Mouse (Mus musculus): ENCODE measurements around the gene Get4. TPM values are rescaled to one million over a fixed set of nuclear protein-coding genes. Genes with fewer than 3 reads are reported as not detected.

Gene Get4
- polyA plus RNA-seq, 1 experiment from 2014 or later, result 123 TPM

DNA sequence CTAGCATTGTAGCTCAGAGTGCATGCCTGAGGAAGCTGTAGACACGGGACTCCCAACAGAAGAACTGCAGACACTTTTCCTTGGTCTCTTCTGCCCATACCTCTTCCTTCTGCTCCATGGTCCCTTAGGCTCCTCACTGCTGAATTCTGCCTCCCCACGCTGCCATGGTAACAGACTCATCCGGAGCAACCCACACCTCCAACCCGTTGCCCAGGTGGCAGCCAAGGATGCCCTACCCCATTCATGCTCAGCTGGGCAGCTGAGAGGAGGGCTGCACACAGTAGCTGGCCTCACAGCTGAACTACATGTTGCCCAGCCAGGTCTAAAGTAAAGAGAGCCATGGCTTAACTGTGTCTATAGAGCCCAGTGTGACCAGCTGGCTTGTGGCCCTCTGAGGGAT lies 36.5 kb downstream of the Get4 start:
- no peak overlapping the region for H3K4me3 ChIP-seq
- H3K4me2 ChIP-seq (replicated peaks), result no peak overlapping the region
- no peak overlapping the region for H3K9ac ChIP-seq
- no peak overlapping the region for H3K27ac ChIP-seq
- no peak for ATAC-seq (ENCODE audit: low FRiP score)
- H3K4me1 ChIP-seq, result no peaks in the 10 kb centered on the region
- no peaks in the 10 kb centered on the region for H3K27me3 ChIP-seq
- H3K9me3 ChIP-seq (replicated peaks), result no peaks in the 10 kb centered on the region
- WGBS, result 84% methylated on average over 4 of the region's 4 CpGs
- H3K36me3 ChIP-seq, result no peaks in the 10 kb centered on the region

DNA sequence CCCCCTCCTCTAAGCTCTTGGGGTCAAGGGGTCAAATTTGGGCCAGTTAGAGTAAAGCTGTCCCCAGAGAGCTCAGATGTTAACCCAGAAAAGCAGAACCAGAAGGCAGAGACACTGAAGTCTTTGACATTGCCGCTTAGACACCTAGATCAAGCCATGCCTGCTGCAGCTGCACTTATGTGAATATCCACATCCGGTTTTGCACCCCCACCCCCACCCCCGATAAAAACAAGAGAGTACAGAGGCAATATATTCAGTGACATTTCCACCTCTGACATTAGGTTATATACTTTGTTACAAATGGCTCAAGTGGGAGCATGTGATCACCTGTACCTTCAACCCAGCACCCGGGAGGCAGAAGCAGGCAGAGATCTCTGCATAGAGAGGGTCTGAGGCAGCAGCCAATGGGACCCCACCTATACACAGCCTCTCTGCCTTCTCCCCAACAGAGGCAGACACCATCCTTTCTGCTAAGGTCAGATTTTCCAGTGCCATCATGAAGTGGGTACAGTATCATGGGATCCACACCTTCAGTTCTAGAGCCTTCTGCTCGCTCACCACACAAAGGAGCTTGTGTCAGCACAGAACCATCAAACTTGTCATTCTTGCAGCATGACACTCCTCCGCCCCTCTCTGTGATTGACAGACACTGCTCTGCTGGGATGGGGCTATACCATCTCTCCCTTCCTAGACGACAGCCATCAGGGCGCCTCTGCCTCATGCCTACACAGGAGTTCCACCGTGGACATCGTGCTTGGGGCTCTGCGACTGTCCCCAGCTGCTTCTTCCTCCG lies 38.5 kb downstream of the Get4 start:
- H3K4me1 ChIP-seq, result no peaks in the 10 kb centered on the region
- H3K36me3 ChIP-seq, result no peaks in the 10 kb centered on the region
- 86% methylated on average over 12 of the region's 12 CpGs for WGBS
- no peak overlapping the region for H3K4me2 ChIP-seq (replicated peaks)
- no peak for ATAC-seq (ENCODE audit: low FRiP score)
- H3K4me3 ChIP-seq, result no peak overlapping the region
- H3K9ac ChIP-seq, result no peak overlapping the region
- no peak overlapping the region for H3K27ac ChIP-seq
- no peaks in the 10 kb centered on the region for H3K9me3 ChIP-seq (replicated peaks)
- H3K27me3 ChIP-seq, result no peaks in the 10 kb centered on the region

DNA sequence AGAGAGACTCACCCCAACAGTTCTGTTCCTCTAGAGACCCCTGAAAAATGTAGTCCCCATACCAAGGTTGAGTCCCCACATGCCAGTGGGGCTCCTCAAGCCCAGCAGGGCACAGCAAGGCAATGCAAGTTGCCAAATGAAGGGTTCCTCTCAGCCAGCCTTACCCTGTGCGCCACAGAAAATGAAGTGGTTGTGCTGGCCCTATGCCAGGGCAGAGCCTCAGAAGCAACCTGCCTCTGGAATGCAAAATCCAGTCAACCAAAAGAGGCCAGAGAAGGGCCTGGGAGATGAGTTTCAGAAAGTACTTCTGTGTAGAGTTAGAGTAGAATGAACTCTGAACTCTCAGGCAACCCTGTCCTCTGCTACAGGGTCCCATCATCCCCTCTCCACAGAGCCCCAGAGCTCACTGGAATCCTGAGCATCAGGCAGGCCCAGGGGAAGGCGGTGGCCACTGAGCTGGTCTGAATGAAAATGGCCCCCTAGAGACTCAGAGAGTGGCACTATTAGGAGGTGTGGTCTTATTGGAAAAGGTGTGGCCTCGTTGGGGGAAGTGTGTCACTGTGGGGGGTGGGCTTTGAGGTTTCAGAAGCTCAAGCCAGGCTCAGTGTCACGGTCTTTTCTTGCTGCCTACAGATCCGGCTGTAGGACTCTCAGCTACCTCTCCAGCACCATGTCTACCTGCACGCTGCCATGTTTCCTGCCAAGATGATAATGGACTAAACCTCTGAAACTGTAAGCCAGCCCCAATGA lies 39.9 kb downstream of the Get4 start:
- H3K4me3 ChIP-seq, result no peak overlapping the region
- no peaks in the 10 kb centered on the region for H3K27me3 ChIP-seq
- no peaks in the 10 kb centered on the region for H3K9me3 ChIP-seq (replicated peaks)
- H3K9ac ChIP-seq, result no peak overlapping the region
- no peaks in the 10 kb centered on the region for H3K4me1 ChIP-seq
- no peak overlapping the region for H3K27ac ChIP-seq
- H3K4me2 ChIP-seq (replicated peaks), result no peak overlapping the region
- 74% methylated on average over 6 of the region's 6 CpGs for WGBS
- H3K36me3 ChIP-seq, result no peaks in the 10 kb centered on the region
- no peak for ATAC-seq (ENCODE audit: low FRiP score)

DNA sequence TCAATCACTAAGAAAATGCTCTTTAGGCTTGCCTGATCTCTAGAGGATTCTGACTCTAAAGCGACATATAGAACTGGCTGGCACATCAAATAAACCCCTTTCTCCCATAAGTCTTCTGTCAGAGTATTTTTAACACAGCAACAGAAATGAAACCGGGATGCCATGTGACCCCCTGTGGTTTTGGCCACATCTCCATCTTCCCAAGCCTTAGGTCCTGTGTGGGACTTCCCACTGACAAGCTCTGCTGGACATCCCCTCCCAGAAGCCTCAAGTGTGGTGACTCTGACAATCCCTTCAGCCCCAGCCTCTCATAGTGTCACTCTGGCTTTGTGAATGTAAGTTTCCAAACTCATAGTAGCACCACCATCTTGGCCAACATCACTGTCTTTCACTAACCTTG lies 42.0 kb downstream of the Get4 start:
- Histone ChIP-seq H3K36me3 (no peaks in the 10 kb centered on the region), H3K27me3 (no peaks in the 10 kb centered on the region), H3K4me3 (no peak overlapping the region), H3K27ac (no peak overlapping the region), H3K9me3 (replicated peaks) (no peaks in the 10 kb centered on the region), H3K9ac (no peak overlapping the region), H3K4me2 (replicated peaks) (no peak overlapping the region), H3K4me1 (no peaks in the 10 kb centered on the region)
- 73% methylated on average over 2 of the region's 2 CpGs for WGBS
- no peak for ATAC-seq (ENCODE audit: low FRiP score)

DNA sequence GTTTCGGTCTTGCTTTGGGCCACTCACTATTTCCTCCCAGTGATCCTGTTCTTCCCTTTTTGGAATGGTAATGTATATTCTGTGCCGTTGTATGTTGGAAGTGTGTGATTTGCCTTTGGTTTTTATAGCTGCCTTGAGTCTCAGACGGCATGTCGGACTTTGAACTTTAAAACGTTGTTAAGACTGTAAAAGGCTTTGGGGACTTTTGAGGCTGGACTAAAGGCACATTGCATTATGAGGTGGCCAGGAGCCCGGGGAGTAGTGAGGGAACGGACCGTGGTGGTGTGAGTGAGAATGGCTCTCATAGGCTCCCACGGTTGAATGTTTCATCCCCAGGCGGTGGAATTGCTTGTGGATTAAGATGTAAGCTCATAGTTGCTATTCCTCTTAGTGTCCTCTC lies 45.0 kb downstream of the Get4 start:
- H3K27me3 ChIP-seq, result no peaks in the 10 kb centered on the region
- H3K4me2 ChIP-seq (replicated peaks), result no peak overlapping the region
- H3K9me3 ChIP-seq (replicated peaks), result no peaks in the 10 kb centered on the region
- no peaks in the 10 kb centered on the region for H3K4me1 ChIP-seq
- H3K4me3 ChIP-seq, result no peak overlapping the region
- H3K36me3 ChIP-seq, result no peaks in the 10 kb centered on the region
- no peak overlapping the region for H3K9ac ChIP-seq
- 97% methylated on average over 10 of the region's 10 CpGs for WGBS
- no peak for ATAC-seq (ENCODE audit: low FRiP score)
- no peak overlapping the region for H3K27ac ChIP-seq

DNA sequence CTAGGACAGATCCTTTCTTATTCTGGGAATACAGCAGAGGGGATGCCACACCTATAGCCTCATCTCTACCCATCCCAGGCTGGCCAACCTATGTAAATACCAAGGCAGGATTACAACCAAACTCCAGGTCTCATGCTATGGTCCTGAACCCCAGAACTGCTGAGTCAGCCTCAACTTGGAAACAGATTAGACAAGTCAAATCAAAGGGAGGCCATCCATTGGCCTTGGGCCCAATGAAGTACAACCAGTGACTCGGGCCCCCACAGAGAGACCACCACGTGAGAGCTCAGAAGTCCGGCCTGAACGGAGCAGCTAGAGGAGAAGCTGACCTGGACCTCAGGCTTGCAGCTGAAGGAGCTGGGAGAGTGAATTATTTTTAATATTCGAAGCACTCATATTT lies 45.6 kb downstream of the Get4 start:
- Histone ChIP-seq H3K36me3 (no peaks in the 10 kb centered on the region), H3K4me3 (no peak overlapping the region), H3K27ac (no peak overlapping the region), H3K4me2 (replicated peaks) (no peak overlapping the region), H3K9me3 (replicated peaks) (no peaks in the 10 kb centered on the region), H3K4me1 (no peaks in the 10 kb centered on the region), H3K27me3 (no peaks in the 10 kb centered on the region), H3K9ac (no peak overlapping the region)
- 85% methylated on average over 5 of the region's 5 CpGs for WGBS
- no peak for ATAC-seq (ENCODE audit: low FRiP score)

DNA sequence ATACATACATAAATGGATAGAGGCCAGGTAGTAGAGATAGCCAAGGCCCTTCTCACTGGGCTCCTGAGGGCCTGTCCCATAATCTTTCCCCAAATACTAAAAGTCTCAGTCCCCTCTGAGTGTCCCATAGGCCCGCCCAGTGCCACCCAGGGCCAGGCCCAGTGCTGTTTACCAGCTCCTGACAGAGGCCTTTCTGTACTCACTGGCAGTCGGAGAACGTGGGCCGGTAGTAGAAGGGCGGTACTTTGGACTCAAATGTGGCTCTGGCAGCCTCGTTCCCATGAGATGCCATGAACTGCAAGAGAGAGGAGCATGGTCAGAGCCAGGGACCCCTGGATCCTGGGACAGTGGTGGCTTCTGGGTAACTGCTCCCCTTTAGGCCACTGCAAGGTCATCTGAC lies 50.0 kb downstream of the Get4 start:
- 86% methylated on average over 6 of the region's 6 CpGs for WGBS
- Histone ChIP-seq H3K4me1 (no peaks in the 10 kb centered on the region), H3K9ac (no peak overlapping the region), H3K9me3 (replicated peaks) (no peaks in the 10 kb centered on the region), H3K27ac (no peak overlapping the region), H3K4me2 (replicated peaks) (no peak overlapping the region), H3K4me3 (no peak overlapping the region), H3K36me3 (no peaks in the 10 kb centered on the region), H3K27me3 (no peaks in the 10 kb centered on the region)
- no peak for ATAC-seq (ENCODE audit: low FRiP score)

DNA sequence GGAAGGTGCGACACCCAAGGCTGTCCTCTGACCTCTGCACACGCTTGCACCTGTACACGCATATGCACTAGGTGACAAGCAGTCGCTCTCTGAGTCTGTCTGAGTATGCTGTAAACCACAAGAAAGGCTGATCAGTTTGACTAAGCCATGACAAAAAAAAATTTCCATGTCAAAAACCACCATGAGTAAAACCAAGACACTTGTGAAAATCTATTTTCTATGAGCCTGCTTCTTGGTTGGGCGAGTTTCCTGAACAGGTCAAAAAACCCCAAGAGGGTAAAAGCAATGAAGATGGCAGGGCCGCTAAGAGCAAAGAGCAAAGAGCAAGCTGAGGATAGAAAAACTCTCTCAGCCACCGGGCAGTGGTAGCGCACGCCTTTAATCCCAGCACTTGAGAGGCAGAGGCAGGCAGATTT lies 51.5 kb downstream of the Get4 start:
- no peak overlapping the region for H3K27ac ChIP-seq
- H3K27me3 ChIP-seq, result no peaks in the 10 kb centered on the region
- H3K4me1 ChIP-seq, result no peaks in the 10 kb centered on the region
- ATAC-seq (ENCODE audit: low FRiP score), result no peak
- WGBS, result 89% methylated on average over 9 of the region's 9 CpGs
- no peak overlapping the region for H3K9ac ChIP-seq
- no peak overlapping the region for H3K4me2 ChIP-seq (replicated peaks)
- no peaks in the 10 kb centered on the region for H3K9me3 ChIP-seq (replicated peaks)
- H3K36me3 ChIP-seq, result no peaks in the 10 kb centered on the region
- H3K4me3 ChIP-seq, result no peak overlapping the region

DNA sequence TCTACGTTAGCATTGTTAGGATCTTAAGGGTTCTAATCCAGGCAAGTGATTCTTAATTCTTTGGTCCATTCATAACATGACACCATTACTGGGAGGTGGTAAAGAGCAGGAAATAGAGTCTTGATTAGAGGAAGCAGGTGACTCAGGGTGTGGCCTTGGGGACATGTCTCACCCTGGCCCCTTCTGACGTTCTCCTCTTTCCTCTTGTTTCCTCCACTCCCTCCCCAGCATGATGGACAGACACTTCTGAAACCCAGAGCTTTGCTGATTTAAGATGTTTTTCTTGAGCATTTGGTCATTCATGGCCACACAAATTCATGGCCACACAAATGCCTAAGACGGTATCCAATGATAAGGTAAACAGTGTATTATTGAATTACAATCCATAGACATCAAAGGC lies 57.8 kb downstream of the Get4 start:
- WGBS, result 80% methylated on average over 3 of the region's 3 CpGs
- Histone ChIP-seq H3K4me3 (no peak overlapping the region), H3K27me3 (no peaks in the 10 kb centered on the region), H3K9me3 (replicated peaks) (no peaks in the 10 kb centered on the region), H3K27ac (no peak overlapping the region), H3K36me3 (no peaks in the 10 kb centered on the region), H3K9ac (no peak overlapping the region), H3K4me1 (no peaks in the 10 kb centered on the region), H3K4me2 (replicated peaks) (no peak overlapping the region)
- ATAC-seq (ENCODE audit: low FRiP score), result no peak

DNA sequence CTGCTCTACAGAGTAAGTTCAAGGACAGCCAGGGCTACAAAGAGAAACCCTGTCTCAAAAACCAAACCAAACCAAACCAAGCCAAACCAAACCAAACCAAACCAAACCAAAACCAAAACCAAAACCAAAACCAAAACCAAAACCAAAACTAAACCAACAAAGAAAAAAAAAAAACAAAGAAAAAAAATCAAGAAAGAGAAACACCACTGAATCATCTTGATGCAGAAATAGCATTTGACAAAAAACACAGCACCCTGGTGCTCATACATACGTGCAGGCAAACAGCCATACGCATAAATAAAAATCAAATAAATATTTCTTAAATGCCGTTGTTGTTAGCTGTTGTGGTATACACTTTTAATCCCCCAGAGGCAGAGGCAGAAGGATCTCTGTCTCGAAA lies 58.4 kb downstream of the Get4 start:
- 91% methylated on average over 4 of the region's 4 CpGs for WGBS
- Histone ChIP-seq H3K4me2 (replicated peaks) (no peak overlapping the region), H3K27me3 (no peaks in the 10 kb centered on the region), H3K27ac (no peak overlapping the region), H3K9ac (no peak overlapping the region), H3K4me3 (no peak overlapping the region), H3K36me3 (no peaks in the 10 kb centered on the region), H3K4me1 (no peaks in the 10 kb centered on the region), H3K9me3 (replicated peaks) (no peaks in the 10 kb centered on the region)
- no peak for ATAC-seq (ENCODE audit: low FRiP score)

DNA sequence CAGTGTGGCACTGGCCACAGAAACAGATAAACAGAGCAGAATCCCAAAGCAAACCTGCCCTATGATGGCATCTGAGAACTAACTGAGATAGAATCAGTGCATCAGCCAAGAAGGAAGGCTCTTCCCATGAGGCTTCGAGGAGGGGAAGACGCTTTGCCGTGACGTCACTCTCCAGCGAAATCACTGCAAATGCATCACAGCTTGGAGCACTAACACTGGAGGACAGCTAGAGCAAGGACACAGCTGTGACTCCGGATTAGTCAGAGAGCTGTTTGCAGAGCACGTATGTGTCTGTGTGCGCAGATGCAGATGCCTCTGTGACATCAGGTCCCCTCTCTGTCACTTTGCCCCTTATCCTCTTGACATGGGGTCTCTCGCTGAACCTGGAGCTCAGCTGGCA lies 59.7 kb downstream of the Get4 start:
- Histone ChIP-seq H3K4me2 (replicated peaks) (no peak overlapping the region), H3K9me3 (replicated peaks) (no peaks in the 10 kb centered on the region), H3K4me1 (no peaks in the 10 kb centered on the region), H3K27me3 (no peaks in the 10 kb centered on the region), H3K36me3 (no peaks in the 10 kb centered on the region), H3K4me3 (no peak overlapping the region), H3K27ac (no peak overlapping the region), H3K9ac (no peak overlapping the region)
- ATAC-seq (ENCODE audit: low FRiP score), result no peak
- 85% methylated on average over 9 of the region's 9 CpGs for WGBS

DNA sequence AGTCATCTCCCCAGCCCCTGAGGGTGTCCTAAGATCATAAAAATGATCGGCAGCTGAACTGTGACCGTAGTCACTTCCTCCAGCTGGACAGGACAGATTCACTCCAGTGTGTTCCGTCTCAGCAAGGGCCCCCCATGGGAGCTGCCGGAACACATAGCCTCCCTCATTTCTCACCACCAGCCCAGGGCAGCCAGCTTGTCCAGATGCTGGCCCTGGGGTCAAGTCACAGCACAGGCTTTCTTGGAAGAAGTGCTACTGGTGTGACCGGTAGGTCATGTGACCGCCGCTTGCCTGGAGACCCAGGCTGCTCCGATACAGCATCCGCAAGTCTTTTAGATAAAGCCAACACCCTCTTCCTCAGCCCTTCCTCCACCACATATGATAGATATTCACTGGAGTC lies 61.4 kb downstream of the Get4 start:
- Histone ChIP-seq H3K4me1 (no peaks in the 10 kb centered on the region), H3K27ac (no peak overlapping the region)
- ATAC-seq (ENCODE audit: low FRiP score), result no peak

More for the DNA sequence above, 61.4 kb downstream of the Get4 start:
- H3K9ac ChIP-seq, result no peak overlapping the region
- WGBS, result 80% methylated on average over 9 of the region's 9 CpGs
- no peaks in the 10 kb centered on the region for H3K27me3 ChIP-seq
- no peak overlapping the region for H3K4me2 ChIP-seq (replicated peaks)
- no peaks in the 10 kb centered on the region for H3K36me3 ChIP-seq
- H3K9me3 ChIP-seq (replicated peaks), result no peaks in the 10 kb centered on the region
- H3K4me3 ChIP-seq, result no peak overlapping the region

Measured in hindbrain, embryonic 12.5 days (tissue).